Mouse (Mus musculus) thymus, adult 2 months (tissue): ENCODE measurements around the gene Lrg1.

Source experiments
- CTCF ChIP-seq: fragments of 200-500 bp; IDR thresholded peaks from 2 replicates; pipeline ENCODE4 v1.5.1; 2012; ENCODE audit warnings: mild to moderate bottlenecking, control low read depth, low read length, moderate library complexity, borderline replicate concordance; ENCODE audit not compliant: control insufficient read depth, poor library complexity, insufficient read depth; ENCODE audit errors: extremely low read depth
- POLR2A ChIP-seq: fragments of 200-500 bp; IDR thresholded peaks from 2 replicates; pipeline ENCODE4 v1.6.1; 2012; ENCODE audit warnings: mild to moderate bottlenecking, low read length, control low read depth, moderate library complexity; ENCODE audit not compliant: control insufficient read depth, poor library complexity, insufficient read depth; ENCODE audit errors: extremely low read depth

DNA sequence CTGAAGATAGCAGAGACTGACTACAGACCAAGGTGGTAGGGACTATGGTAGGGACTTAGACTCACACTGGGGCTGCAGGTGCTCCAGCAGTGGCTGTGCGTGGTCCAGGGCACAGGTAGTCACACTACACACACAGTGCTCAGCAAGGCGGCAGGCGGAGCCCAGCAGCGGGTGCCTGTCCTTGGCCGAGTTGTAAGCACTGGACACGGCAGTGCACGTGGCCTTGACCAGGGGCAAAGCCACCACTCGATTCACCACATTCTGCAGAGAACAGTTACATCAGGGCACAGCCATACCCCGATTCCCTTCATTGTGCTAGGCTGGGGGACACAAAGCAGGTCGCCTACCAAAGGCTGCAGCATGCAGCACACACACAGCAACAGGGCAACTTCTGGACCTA lies 5.6 kb downstream of the Lrg1 start:
- TF ChIP-seq CTCF (no peak), POLR2A (no peak)
